In the genomic region with DNA sequence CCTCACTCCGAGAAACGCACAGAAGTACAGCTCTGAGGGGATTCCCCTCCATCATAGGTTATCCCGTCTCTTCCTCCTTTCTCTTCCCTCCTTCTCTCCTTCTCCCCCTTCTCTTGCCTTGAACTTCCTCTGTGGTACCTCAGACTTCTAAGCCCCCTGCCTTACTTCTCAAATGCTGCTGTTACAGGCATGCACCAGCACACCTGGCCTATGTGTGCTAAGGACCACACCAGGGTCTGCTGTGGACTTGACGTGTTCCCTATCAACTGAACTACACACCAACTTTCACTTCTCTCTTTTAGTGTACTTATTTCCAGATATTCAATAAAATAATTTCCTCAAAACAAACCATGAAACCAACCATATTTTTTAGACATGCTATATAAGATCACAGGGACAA, we compare ENCODE assay signal across 25 mouse cellular contexts.
"Had no signal": no experiment of that assay in that cellular context is flagged by ENCODE, and none has a peak within 500 bp of the region (broad histone marks: within the 10 kb centered on the region; RNA-seq: fewer than 3 reads in every experiment).

No protein-coding gene starts in this region.

- H3K27ac ChIP-seq: heart, embryonic 13.5 days; heart, embryonic 15.5 days; hindbrain, embryonic 10.5 days; hindbrain, embryonic 12.5 days; hindbrain, embryonic 14.5 days; intestine, embryonic 15.5 days; layer of hippocampus, adult 2 months; left cerebral cortex, adult 2 months; limb, embryonic 13.5 days; limb, embryonic 15.5 days; liver, embryonic 12.5 days had no signal

- H3K4me1 ChIP-seq: heart, embryonic 13.5 days; heart, embryonic 15.5 days; hindbrain, embryonic 10.5 days; hindbrain, embryonic 12.5 days; intestine, embryonic 15.5 days; limb, embryonic 13.5 days; limb, embryonic 15.5 days; liver, embryonic 12.5 days had no signal

- H3K9me3 ChIP-seq: heart, embryonic 13.5 days; heart, embryonic 15.5 days; hindbrain, embryonic 10.5 days; hindbrain, embryonic 12.5 days; intestine, embryonic 15.5 days; limb, embryonic 13.5 days; limb, embryonic 15.5 days; liver, embryonic 12.5 days had no signal

- H3K27me3 ChIP-seq: heart, embryonic 13.5 days; heart, embryonic 15.5 days; hindbrain, embryonic 12.5 days; intestine, embryonic 15.5 days; limb, embryonic 13.5 days; limb, embryonic 15.5 days; liver, embryonic 12.5 days had no signal

- ATAC-seq: hindbrain, embryonic 16.5 days; inflammation-experienced regulatory T-cells, adult 6 months; intestine, embryonic 15.5 days; intestine, postnatal 0 days; liver, embryonic 12.5 days had no signal

- H3K4me2 ChIP-seq: heart, embryonic 11.5 days; heart, embryonic 13.5 days; heart, embryonic 15.5 days; hindbrain, embryonic 12.5 days; hindbrain, embryonic 14.5 days; intestine, embryonic 15.5 days; limb, embryonic 13.5 days; limb, embryonic 15.5 days; liver, embryonic 12.5 days had no signal

- DNase-seq: gastrocnemius, postnatal 14 days; gastrocnemius, postnatal 36 days; heart, adult 18-20 months; heart, postnatal 4 days; kidney, adult 18-20 months; kidney, adult 8-10 months; kidney, postnatal 10 days; kidney, postnatal 25 days; kidney, postnatal 4 days; left cerebral cortex, postnatal 4 days had no signal

- H3K4me3 ChIP-seq: heart, embryonic 13.5 days; heart, embryonic 15.5 days; hindbrain, embryonic 10.5 days; hindbrain, embryonic 12.5 days; intestine, embryonic 15.5 days; layer of hippocampus, adult 2 months; left cerebral cortex, adult 2 months; limb, embryonic 13.5 days; limb, embryonic 15.5 days; liver, embryonic 12.5 days had no signal

- H3K9ac ChIP-seq: heart, embryonic 13.5 days; heart, embryonic 15.5 days; hindbrain, embryonic 12.5 days; hindbrain, embryonic 14.5 days; intestine, embryonic 15.5 days; limb, embryonic 13.5 days; limb, embryonic 15.5 days; liver, embryonic 12.5 days had no signal
